ENCODE assay signal across 8 mouse cellular contexts in genomic region chr6:90729829-90730228, GRCm38 (mm10).
A peak's percentile ranks its signal among the peaks of the same experiment; 100 is the strongest.
DNase-seq lines count a peak whose midpoint lies in the region; ATAC-seq and TF ChIP-seq lines count a peak whose summit lies in the region.

No protein-coding gene starts in this region.

- ATAC-seq in kidney, embryonic 16.5 days (ENCODE audit: low FRiP score, low TSS enrichment) = no peak
- no peak for ATAC-seq in hindbrain, embryonic 12.5 days (ENCODE audit: low FRiP score)

- WGBS in kidney, adult 2 months = 48% methylated on average over 5 of the region's 5 CpGs
- 68% methylated on average over 5 of the region's 5 CpGs for whole genome bisulfite sequencing in kidney, embryonic 16.5 days
- WGBS in hindbrain, embryonic 12.5 days = 36% methylated on average over 5 of the region's 5 CpGs

- H3K36me3 ChIP-seq in kidney, adult 2 months (ENCODE audit: control insufficient read depth, insufficient read depth, low read length) = no peaks in the 10 kb centered on the region
- H3K36me3 ChIP-seq in kidney, embryonic 16.5 days (ENCODE audit: insufficient read depth, low read length) = no peaks in the 10 kb centered on the region
- no peaks in the 10 kb centered on the region for H3K36me3 ChIP-seq in hindbrain, embryonic 12.5 days

- TF ChIP-seq POLR2A in kidney, adult 2 months (IDR thresholded peaks at IDR 0.05; ENCODE audit: low read depth, low read length) = no peak

- no peak overlapping the region for H3K4me2 ChIP-seq in kidney, embryonic 16.5 days (replicated peaks; ENCODE audit: low read depth, low read length)
- no peak overlapping the region for H3K4me2 ChIP-seq in hindbrain, embryonic 12.5 days (replicated peaks)

- H3K9me3 ChIP-seq in kidney, embryonic 16.5 days (ENCODE audit: low read length) = no peaks in the 10 kb centered on the region
- H3K9me3 ChIP-seq in hindbrain, embryonic 12.5 days (replicated peaks) = no peaks in the 10 kb centered on the region

- peak; percentile 60 to 84 for DNase-seq in adrenal gland, adult (ENCODE audit: inconsistent age in 2 of 2, low spot score in 1 of 2)
- no peak for DNase-seq in adrenal gland, adult 8-10 months
- DNase-seq in kidney, adult 2 months = peak; percentile 47
- DNase-seq in adrenal gland, postnatal 14 days = peak; percentile 48
- DNase-seq in thymus, postnatal 14 days = no peak
- DNase-seq in gastrocnemius, postnatal 25 days = no peak

- peak overlapping the region; percentile 90 for H3K27ac ChIP-seq in kidney, adult 2 months (ENCODE audit: insufficient read depth, low read depth, low read length)
- no peak overlapping the region for H3K27ac ChIP-seq in kidney, embryonic 16.5 days (ENCODE audit: low read length)
- peak overlapping the region; percentile 53 for H3K27ac ChIP-seq in hindbrain, embryonic 12.5 days

- H3K4me3 ChIP-seq in kidney, adult 2 months (ENCODE audit: insufficient read depth, low read depth, low read length) = no peak overlapping the region
- H3K4me3 ChIP-seq in kidney, embryonic 16.5 days (ENCODE audit: low read length) = no peak overlapping the region
- no peak overlapping the region for H3K4me3 ChIP-seq in hindbrain, embryonic 12.5 days

- no peak for TF ChIP-seq CTCF in kidney, adult 2 months (conservative IDR thresholded peaks at IDR 0.05; ENCODE audit: insufficient read depth, insufficient read length, low read depth, low read length)

- H3K9ac ChIP-seq in kidney, embryonic 16.5 days (replicated peaks; ENCODE audit: low read length) = no peak overlapping the region
- H3K9ac ChIP-seq in hindbrain, embryonic 12.5 days = no peak overlapping the region

- peaks cover 47% of the 10 kb centered on the region; the same call in 1 of the 2 replicates for H3K4me1 ChIP-seq in kidney, adult 2 months (ENCODE audit: control insufficient read depth, insufficient read depth, low read length)
- H3K4me1 ChIP-seq in kidney, embryonic 16.5 days (ENCODE audit: insufficient read depth, low read length) = peaks cover 20% of the 10 kb centered on the region
- H3K4me1 ChIP-seq in hindbrain, embryonic 12.5 days = peaks cover 51% of the 10 kb centered on the region

- H3K27me3 ChIP-seq in kidney, adult 2 months (replicated peaks; ENCODE audit: control insufficient read depth, insufficient read depth, low read length) = no peaks in the 10 kb centered on the region
- no peaks in the 10 kb centered on the region for H3K27me3 ChIP-seq in kidney, embryonic 16.5 days (ENCODE audit: insufficient read depth, low read length)
- H3K27me3 ChIP-seq in hindbrain, embryonic 12.5 days = no peaks in the 10 kb centered on the region

Comparison
In these comparisons a context has a peak if more than half of its experiments do, and no peak if none do; other contexts are left out.
1. DNase-seq: peak in adrenal gland, adult (2 of 2), kidney, adult 2 months (single experiment) and adrenal gland, postnatal 14 days (single experiment); none in adrenal gland, adult 8-10 months (single experiment), thymus, postnatal 14 days (single experiment) and gastrocnemius, postnatal 25 days (single experiment).